Mouse (Mus musculus): ENCODE measurements around the gene Map3k4.

Gene Map3k4

DNA sequence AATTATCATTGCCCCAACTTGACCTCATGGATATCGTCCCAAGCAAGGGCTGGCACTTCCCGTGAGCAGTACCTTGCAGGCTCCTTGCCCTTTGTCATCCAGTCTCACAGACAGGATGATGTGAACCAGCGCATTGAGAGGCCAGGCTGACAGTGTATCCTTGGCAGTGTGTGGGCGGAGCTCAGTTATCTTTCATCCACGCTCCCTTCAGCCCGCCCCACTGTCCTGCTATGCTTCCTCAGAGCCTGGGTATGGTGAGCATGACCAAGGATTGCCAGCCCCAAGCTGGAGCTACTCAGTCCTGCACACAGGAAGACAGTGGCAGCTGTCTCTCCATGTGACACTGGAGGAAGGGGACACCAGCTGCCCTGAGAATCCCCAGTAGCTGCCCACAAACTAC is 102.4 kb downstream of the Map3k4 start:
- no peak for DNase-seq

DNA sequence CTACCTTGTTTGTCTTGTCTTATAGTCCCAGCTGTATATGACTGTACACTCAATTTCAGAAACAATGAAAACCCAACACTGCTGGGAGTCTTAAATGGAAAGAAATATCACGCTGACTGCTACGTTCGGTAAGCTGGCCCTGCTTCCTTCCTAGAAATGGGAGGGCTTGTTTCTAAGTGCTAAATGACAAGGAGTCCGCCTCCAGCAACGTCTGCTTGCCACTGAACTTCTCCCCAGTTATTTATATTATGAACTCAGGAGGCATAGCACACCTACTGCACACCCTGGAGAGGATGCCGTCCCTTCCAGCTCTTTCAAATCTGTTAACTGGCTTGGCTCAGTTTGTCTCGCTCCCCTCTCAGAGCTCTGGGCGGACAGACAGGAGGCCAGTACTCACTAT is 105.2 kb downstream of the Map3k4 start:
- no peak for DNase-seq

DNA sequence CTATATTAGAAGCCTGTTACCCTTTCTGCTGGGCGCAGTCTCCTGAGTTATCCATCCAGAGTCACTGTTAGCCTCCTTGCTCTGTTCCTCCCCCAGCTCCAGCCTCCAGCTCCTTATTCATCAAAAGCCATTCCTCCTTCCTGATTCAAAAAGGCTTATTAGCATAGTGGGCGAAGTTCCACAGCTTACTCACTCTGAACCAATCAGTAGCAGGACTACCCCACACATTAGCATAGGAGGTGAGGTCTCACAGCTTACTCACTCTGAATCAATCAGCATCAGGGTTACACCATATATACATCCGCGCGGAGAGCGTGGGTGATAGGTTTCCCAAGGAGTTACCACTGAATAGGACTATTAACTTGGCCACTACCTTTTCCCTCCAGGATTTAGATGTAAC is 106.3 kb downstream of the Map3k4 start:
- no peak for DNase-seq

DNA sequence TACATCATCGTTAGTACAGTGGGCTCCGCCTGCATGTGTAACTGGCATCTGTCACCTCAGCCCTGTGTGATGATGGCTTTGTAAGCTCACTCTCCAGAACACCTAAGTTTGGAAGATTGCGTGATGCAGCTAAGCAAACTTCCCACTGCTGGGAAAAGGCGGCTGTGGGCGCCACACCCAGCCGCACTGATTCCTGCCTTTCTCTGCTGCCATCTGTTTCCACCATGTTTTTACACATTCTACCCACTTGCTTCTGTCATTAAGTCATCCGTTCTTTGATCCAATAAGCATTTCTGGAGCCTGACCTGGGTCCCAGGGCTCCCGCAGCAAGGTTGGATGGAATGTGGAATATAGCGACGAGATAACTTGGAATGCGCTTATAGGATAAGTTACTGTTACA is 106.7 kb downstream of the Map3k4 start:
- no peak for DNase-seq

DNA sequence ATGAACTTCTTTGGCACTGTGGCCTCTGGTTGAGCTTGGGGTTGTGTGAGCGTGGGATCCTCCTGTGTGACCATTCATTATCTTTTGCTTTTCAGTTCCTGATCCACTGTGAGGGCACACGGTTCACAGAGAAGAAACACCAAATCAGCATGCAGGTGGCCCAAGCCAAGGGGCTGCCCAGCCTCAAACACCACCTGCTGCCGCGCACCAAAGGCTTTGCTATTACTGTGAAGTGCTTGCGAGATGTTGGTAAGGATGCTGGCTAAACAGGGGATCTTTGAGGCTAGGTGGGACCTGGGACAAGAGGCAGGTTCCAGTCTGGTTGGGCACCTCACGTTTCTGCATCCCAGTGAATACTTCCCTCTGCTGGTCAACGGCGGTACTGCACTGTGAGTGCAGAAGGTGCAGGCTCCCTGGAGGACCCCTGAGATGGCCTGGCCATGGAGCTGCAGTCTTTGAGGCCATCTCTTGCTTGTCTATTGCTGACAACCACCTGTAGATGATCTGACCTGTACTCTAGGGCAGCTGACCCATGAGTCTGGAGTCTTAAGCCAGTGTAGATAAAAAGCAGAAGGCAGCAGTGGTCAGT is 108.0 kb downstream of the Map3k4 start:
- DNase-seq = peak; percentile 47 to 86

DNA sequence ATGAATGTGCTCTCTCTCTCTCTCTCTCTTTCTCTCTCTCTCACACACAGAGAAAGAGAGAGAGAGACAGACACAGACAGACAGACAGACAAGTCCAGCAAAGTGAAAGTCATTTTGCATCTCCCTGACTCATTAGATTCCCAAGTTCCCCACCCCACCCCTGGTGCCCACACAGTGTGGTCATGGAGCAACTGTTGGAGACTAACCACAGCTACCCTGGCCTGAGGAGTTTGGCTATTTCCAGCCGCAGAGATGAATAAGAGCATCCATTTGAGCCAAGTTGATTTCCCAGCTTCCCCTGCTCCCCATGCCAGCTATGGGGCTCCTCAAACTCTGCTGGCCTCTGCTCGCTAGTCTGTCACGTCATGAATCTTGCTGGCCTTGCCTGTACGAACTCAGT is 109.1 kb downstream of the Map3k4 start:
- DNase-seq = no peak

DNA sequence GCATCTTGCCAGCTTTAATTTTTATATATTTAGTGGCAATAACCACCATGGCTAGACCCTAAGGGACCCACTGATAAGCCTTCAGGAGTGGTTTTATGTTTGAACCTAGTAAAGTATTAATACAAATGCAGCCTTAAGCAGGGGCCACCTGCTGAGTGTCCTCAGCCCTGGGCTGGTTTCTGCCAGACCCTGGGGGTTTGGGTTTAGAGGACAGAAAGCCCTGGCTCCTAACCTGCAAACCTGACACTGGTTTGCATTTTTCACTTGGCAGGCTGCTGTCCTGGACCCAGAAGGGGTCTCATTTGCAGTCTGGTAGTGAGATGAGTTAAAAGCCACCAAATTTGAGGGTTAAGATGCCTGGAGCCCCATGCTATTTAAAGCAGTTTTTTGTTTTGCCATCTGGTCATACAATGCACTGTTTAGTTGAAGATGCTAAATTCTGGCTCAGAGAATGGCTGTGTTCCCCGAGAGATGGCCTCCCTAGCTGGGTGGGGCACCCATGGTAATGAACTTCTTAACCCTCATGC is 111.5 kb downstream of the Map3k4 start:
- no peak for DNase-seq

DNA sequence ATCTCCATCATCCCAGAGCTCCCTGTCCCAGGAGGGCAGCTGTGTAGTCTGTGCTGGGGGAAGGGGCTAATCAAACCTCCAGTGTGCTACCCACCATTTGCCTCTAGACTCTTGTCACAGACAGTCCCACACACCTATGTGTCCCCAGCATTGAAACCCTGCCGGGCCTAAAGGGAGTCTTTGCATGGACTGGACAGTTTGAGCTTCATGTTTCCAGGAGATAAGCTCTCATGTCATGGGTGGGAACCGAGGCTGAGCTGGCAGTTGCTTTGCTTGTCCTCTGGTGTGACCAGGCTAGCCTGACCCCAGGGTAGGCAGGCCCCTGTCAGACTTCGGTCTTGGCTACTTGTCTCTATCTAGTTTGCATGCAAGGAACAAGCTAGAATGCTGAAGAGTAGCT is 112.3 kb downstream of the Map3k4 start:
- no peak for DNase-seq

DNA sequence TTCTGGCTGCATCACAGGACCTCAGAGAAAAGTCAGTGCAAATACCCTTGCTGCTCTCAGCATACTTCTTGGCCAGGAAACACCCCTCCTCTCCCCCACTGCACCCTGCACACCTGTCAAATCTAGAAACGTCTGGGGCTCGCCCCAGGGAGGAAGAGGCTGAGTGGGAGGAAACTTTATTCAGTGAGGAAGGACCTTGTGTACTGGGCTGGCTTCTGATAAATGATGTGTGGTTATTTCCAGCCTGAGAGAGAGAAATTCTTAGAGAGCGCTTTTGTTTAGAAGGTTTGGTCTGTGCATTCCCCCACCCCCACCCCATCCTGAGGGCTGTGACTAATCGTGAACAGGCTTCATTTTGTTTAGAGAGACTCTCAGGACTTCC is 112.9 kb downstream of the Map3k4 start:
- no peak for DNase-seq

DNA sequence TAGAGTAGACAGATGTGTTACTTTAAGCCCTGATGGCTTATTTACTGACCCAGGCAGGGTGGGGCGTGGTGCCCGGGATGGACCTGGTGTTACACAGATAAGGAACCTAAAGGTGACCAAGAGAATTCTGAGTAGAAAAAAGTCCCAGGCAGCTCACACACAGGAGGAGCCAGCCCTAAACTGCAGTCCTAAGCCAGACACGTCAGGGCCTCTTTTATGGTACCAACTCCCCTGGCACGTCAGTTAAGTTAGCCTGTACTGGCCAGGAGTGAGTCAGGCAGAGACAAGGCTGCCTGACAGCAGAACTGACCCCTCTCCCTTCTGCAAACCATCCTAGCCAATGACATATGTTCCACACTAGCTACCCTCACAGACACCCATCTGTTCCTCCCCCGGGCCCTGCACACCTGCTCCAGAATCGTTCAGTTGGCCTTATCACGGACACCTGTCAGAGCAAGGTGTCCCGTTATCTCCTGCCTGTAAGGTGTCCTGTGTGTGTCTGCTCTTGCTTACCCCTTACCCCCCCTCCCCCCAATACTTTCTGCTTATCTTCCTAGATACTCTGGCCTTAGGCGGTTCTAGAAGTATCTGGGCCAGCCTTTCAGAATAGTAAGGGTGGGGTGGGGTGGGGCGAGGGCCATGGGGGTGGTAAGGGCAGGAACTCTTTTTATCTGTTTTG is 113.4 kb downstream of the Map3k4 start:
- DNase-seq = no peak

DNA sequence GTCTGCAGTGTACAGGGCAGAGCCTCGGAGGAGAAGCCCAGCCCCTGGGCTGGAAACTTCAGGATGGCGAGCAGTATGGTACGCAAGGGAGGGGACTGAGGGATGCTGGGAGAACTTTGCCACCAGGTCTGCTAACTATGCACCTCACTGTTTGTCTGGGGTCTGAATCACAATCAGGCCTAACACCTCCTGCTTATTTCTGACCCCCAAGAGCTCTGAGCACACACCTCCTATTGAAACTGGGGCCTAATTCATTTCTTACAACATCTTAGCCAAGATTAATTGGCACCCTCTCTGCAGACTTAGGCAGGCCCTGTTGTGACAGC is 113.9 kb downstream of the Map3k4 start:
- DNase-seq = no peak

DNA sequence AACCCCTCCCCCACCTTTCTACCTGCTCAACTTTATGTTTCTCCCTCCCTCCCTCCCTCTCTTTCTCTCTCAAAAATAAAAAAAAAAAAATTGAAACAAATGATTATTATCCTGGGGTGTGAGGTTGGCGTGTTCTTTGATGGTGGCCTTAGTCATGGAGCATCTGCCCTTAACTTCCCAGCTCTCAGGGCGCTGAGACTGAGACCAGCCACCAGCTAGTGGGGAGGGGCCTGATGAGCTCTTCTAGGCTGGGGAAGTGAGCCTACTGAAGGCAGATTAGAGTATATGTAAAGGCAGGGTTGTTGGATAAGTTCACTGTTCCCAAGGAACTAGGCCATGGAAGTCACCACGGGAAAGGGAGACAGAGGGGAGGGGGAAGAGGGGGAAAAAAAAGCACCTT is 114.3 kb downstream of the Map3k4 start:
- no peak for DNase-seq

DNA sequence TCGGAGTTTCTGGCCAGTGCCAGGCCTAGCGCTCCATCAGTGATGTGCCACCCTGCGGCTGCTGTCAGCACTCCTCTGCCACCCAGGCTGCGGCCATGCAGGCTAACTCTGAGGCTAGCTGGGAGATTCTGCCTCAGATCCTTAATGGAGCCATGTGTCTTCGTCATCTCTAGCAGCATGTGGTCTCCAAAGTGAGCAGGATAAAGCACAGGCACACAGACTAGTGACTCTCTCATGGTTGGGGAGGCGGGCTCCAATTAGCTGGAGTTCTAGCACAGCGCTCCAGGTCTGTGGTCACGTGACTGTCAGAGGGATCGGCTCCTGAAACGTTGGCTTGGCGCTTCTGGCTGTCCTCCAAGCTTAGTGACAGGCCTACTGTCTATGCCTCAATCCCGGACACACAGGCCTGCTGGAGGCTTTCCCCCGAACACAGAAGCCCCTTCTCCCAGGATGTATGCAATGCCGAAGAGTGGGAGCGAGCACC is 115.1 kb downstream of the Map3k4 start:
- no peak for DNase-seq

DNA sequence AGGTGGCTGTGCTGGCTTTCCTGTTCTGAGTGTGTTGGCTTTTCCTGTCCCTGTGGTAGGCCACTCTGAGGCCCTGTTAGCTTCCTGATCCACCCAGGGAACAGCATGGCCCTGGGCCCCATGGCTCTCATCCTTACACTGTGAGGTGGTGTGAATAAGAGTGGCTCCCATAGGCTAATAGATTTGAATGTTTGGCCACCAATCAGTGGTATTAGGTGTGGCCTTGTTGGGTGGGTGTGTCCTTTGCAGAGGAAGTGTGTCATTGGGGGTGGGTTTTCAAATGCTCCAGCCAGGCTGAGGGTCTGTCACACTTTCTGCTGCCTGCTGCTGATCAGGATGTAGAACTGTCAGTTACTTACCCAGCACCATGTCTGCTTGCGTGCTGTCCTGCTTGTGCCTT is 117.5 kb downstream of the Map3k4 start:
- no peak for DNase-seq

DNA sequence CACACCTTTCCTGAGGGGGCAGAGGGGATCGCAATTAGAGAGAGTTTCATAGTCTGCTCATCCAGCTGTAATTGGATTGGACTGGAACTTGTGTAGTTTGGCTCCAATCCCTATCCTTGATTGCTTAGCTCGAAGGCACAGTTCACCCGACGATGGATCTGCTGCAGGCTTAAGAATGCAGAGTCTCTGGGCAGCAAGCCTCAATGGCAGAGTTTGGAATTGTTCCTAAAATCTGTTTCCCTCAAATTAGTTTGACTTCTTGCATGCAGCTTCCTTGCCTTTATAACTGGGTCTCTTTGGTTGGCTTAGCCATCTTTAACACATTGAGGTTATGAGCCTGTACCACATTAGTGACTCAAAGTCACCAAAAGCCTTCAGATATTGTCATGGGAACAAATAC is 118.7 kb downstream of the Map3k4 start:
- DNase-seq = no peak

DNA sequence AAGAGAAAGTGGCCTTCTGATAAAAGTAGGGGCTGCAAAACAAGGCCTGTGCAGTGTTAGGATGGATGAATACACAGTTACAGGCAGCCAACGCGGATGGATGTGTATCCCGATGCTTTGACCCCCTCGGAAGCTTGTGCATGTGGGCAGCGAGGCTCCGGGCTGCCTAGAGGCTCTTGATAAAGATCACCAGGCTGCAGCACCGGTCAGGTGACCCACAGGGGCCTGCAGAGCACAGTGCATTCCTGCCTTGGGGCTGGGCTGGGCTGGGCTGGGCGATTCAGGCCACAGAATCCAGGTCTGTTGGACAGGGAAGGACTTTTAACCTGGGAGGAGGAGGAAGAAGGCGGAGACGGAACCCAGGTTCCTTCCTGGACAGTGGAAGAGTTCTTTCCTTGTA is 123.0 kb downstream of the Map3k4 start:
- no peak for DNase-seq

DNA sequence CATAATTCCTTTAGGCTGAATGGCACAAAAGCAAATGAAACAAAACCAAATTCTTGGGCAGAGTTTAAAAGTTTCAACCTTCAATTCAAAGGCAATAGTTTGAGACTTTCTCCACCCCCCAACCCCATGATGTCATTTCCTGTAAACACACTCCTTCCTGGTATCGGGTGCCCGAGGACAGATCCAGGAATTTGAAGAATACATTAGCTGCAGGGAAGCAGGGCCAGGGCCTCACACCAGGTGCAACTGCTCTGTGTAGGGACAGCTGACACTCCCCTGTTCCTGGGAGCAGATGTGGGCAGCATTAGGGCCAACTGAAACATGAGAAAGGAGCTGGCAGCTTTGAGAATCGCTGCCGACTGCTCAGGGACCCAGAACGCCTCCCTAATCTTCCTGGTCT is 123.5 kb downstream of the Map3k4 start:
- no peak for DNase-seq

DNA sequence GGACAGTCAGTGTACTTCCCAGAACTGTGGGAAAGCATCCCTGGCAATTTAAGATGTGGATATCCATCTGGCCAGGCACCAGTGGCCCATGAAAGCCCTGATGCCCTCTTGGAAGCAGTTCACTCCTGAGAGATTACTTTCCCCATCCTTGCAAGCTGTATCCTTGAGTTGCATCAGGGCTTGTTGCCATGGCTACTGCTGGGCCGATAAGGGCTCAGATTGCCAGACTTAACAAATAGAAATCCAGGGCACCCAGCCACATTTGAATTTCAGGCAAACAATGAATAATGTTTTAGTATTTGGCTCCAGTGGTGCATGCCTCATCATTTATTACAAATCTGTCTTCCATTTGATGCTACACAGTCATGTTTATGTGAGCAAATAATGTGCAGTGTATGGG is 130.8 kb downstream of the Map3k4 start:
- DNase-seq = no peak

DNA sequence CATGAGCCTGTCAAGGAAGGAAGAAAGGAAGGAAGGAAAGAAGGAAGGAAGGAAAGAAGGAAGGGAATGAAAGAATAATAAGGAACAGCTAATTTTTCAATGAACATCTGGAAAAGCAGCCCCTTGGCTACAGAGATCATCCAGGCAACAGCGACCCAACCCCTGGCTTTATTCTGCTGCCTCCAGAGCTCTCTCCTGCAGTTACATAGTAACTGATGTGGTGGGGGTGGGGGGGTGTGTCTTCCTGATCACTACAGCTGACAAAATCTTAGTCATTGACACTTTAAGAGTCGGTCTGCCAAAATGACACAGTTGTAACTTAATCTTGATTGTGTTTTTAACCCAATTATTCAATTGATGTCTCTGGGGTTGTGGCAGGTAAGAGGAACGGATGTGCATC is 132.3 kb downstream of the Map3k4 start:
- no peak for DNase-seq

DNA sequence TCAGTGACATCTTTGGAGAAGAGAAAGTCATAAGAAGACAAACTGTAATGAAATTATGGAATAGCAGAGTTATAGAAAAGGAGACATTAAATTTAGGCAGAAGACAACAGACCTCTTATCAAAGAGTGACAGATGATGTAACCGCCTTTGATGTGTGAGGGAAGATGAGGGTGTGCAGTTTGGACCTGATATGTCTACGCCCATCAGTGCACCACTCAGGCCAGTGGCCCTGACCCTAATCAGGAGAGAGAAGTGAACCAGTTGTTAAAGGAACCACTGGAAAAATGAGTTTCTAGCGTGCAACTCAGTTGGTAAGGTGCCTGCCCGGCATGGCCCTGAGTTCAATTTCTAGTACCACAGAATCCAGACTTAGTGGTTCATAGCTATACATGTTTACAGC is 132.7 kb downstream of the Map3k4 start:
- no peak for DNase-seq

DNA sequence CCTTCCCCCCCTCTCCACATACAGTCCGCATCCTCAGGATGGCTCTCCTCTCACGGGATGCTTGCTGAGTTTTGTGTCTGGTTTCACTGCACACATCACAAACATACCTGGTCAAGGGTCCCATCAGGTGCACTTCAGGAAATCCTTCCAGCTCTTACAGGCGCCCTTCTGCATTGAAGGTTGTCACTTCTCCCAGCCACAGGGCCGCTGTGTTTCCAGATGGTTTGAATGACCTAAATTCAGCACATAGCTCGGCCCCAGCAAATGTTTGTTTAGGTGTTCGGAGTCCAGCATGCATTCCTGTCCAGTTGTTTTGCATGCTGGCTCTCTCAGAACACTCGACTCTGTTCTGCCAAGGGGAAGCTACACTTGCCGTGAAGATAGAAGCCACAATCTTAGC is 134.3 kb downstream of the Map3k4 start:
- DNase-seq = no peak

DNA sequence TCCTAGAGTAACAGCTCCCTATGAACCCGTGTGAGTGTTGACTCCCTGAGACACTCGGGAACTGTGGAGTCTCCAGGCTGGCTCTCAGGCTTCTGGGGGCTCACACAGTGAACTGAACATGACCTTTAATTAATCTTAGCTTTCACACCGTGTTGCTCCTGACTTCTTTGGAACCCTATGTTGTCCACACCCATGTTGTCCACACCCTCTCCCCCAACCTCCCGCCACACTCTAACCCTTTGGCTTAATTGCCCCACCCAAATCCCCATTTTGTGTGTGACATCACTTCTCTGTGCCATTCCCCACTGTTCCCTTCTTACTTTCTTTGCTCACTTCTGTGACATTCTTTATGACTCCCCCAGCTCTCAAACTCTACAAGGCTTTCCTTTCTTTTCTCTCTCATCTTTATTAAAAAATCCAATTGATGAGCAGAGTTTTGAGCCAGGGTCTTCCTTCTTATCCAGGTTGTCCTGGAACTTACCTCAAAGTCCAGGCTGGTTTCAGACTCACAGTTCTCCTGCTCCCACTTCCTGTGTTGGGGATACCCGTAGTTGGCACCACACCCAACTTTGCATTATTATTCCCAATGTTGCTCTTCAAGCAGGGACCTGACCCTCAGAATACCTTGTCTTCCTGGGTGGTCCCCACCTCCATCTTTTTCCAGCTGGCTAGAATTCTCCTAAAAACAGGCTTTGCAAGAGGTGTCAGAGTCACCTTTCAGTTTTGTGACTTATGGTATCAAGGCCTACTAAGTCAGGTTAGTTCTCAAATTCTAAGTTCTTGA is 135.7 kb downstream of the Map3k4 start:
- DNase-seq = no peak

DNA sequence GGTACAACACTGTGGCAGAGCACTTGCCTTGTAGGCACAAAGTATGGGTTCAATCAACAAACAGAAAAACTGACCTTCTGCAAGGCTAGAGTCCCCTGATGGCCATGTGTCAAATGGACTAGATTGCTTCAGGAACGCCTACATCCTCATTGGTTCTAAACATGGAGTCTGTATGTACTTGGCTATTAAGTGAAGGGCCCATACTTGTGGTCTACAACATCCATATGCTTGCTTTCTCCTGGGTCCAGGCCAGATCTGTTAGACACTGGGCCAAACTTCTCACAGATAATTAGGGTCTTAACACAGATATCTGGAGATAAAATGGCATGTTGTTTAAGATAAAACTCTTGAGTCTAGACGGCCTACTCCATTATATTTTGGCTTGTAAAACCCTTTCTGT is 138.8 kb downstream of the Map3k4 start:
- DNase-seq = no peak

DNA sequence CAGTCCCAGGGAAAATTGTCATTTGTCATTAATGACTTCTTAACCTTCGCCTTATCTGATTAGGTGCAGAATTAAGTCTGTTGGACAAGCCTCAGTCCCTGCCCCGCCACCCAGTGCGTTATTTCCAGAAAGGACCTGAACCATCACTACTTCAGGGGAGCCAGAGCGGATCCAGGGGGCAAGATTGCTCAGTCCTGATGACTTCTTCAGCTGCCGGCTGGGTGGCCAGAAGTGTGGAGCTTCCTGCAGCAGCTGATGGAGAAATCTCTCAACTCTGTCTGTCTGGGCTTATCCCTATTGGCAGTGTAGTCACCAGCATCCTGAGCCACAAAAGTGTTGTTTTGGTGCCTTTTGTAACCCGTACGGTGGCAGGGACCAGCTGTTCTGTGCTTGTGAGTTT is 139.3 kb downstream of the Map3k4 start:
- DNase-seq = peak in 1 of 2 experiments; percentile 18

All from kidney, adult 8-10 months (tissue).